ENCODE assay signal across 13 mouse cellular contexts in the genomic region with DNA sequence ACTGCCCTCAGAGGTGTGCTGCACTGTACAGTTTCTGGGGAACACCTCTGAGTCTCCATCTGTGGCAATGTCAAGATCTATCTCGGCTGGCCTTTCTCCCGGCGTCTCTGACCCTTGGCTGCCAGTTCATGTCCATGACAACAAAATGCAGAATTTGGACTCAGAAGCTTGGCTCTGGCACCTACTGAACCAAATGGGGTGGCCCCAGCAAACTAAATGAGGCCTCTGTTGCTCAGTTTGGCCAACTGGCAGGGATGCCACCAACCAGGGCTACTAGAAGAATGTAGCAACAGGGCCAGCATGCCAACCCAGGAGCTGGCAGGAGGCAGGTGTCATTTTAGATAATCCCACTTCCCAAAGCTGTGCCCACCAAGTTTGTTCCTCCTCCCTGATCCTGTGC.
DNase-seq lines count a peak whose midpoint lies in the region.
"Had no signal": no experiment of that assay in that cellular context is flagged by ENCODE, and none has a peak within 500 bp of the region (broad histone marks: within the 10 kb centered on the region; RNA-seq: fewer than 3 reads in every experiment).

No protein-coding gene starts in this region.

- peak; percentile 55 to 70 for DNase-seq in cerebellum, postnatal 14 days
- DNase-seq in cerebellum, postnatal 4 days (ENCODE audit: low spot score in 2 of 2), result no peak
- peak; percentile 25 for DNase-seq in kidney, adult 18-20 months
- DNase-seq in kidney, postnatal 4 days, result no peak
- peak; percentile 29 to 51 for DNase-seq in layer of hippocampus, postnatal 10 days (ENCODE audit: low spot score in 2 of 2)
- DNase-seq in layer of hippocampus, adult 8-10 months (ENCODE audit: low spot score in 2 of 2), result no peak
- peak; percentile 26 for DNase-seq in brain, adult 2 months (ENCODE audit: low read depth, low spot score)
- DNase-seq in T-cell, adult 2 months (ENCODE audit: low spot score), result no peak
- DNase-seq: adrenal gland, postnatal 36 days; cerebellum, adult 9-10 months; heart, postnatal 36 days; lung, postnatal 4 days; thymus, postnatal 25 days had no signal

Comparison
In these comparisons a context has a peak if more than half of its experiments do, and no peak if none do; other contexts are left out.
1. DNase-seq: peak in cerebellum, postnatal 14 days (2 of 2), kidney, adult 18-20 months (single experiment), layer of hippocampus, postnatal 10 days (2 of 2) and brain, adult 2 months (single experiment); none in cerebellum, postnatal 4 days (0 of 2), kidney, postnatal 4 days (0 of 2), layer of hippocampus, adult 8-10 months (0 of 2) and T-cell, adult 2 months (single experiment).